8 mouse cellular contexts compared by ENCODE assay signal in genomic region chr19:10203848-10204615, GRCm38 (mm10). TPM values are rescaled to one million over a fixed set of nuclear protein-coding genes. Genes with fewer than 3 reads are reported as not detected.
DNase-seq lines count a peak whose midpoint lies in the region; ATAC-seq and TF ChIP-seq lines count a peak whose summit lies in the region.

Tmem258 (plus strand) TSS chr19:10204014.
Fen1 (minus strand) TSS chr19:10204169.

- peak within 1 kb of the TSS; percentile 75 for H3K9ac ChIP-seq in forebrain, embryonic 14.5 days (ENCODE audit: low read length)
- H3K9ac ChIP-seq in neural tube, embryonic 15.5 days (replicated peaks): peak within 1 kb of the TSS; percentile 91

- peak within 1 kb of the TSS; percentile 82; the same call in 1 of the 2 replicates for H3K27ac ChIP-seq in forebrain, embryonic 14.5 days (ENCODE audit: low read depth, low read length)
- H3K27ac ChIP-seq in neural tube, embryonic 15.5 days (replicated peaks): peak within 1 kb of the TSS; percentile 86

- peak within 1 kb of the TSS; percentile 65 for H3K4me2 ChIP-seq in forebrain, embryonic 14.5 days (ENCODE audit: low read length)
- peak within 1 kb of the TSS; percentile 88 for H3K4me2 ChIP-seq in neural tube, embryonic 15.5 days

- no peaks in the 10 kb centered on the region for H3K9me3 ChIP-seq in E14TG2a.4 (ENCODE audit: low read length)
- H3K9me3 ChIP-seq in forebrain, embryonic 14.5 days (replicated peaks; ENCODE audit: control insufficient read depth, low read length): no peaks in the 10 kb centered on the region
- H3K9me3 ChIP-seq in neural tube, embryonic 15.5 days (replicated peaks): no peaks in the 10 kb centered on the region

- peak; percentile 94 for DNase-seq in forebrain, embryonic 14.5 days (ENCODE audit: low spot score)
- DNase-seq in heart, postnatal 14 days: peak; percentile 90 to 93
- peak; percentile 95 for DNase-seq in layer of hippocampus, adult 11-12 months (ENCODE audit: low spot score)
- peak; percentile 89 to 91 for DNase-seq in lung, adult 18-20 months
- peak; percentile 90 for DNase-seq in testis, postnatal 14 days (ENCODE audit: low spot score)

- peak; percentile 90 for ATAC-seq in cerebellum, adult (ENCODE audit: insufficient number of reproducible peaks, low FRiP score, low TSS enrichment)
- ATAC-seq in forebrain, embryonic 14.5 days: peak; percentile 96
- peak; percentile 95 for ATAC-seq in neural tube, embryonic 15.5 days (ENCODE audit: low FRiP score)

- no peak for TF ChIP-seq CTCF in E14TG2a.4 (conservative IDR thresholded peaks at IDR 0.05; ENCODE audit: low read length)

- intact Hi-C loops in heart, postnatal 14 days (cut with DNase I): no loop called here

- peaks cover 74% of the 10 kb centered on the region for H3K4me1 ChIP-seq in E14TG2a.4 (replicated peaks; ENCODE audit: low read depth, low read length)
- H3K4me1 ChIP-seq in forebrain, embryonic 14.5 days (ENCODE audit: control insufficient read depth, insufficient read depth, low read length): peaks cover 13% of the 10 kb centered on the region
- peaks cover 21% of the 10 kb centered on the region for H3K4me1 ChIP-seq in neural tube, embryonic 15.5 days

- H3K36me3 ChIP-seq in E14TG2a.4 (ENCODE audit: insufficient read depth, low read length): peaks cover 77% of the 10 kb centered on the region
- H3K36me3 ChIP-seq in forebrain, embryonic 14.5 days (ENCODE audit: control insufficient read depth, insufficient read depth, low read length): peaks cover 52% of the 10 kb centered on the region
- peaks cover 47% of the 10 kb centered on the region for H3K36me3 ChIP-seq in neural tube, embryonic 15.5 days

- under 1% methylated on average over 40 of the region's 40 CpGs for WGBS in forebrain, embryonic 14.5 days
- WGBS in neural tube, embryonic 15.5 days: under 1% methylated on average over 40 of the region's 40 CpGs

- H3K4me3 ChIP-seq in E14TG2a.4 (replicated peaks; ENCODE audit: low read length): peak within 1 kb of the TSS; percentile 94
- H3K4me3 ChIP-seq in forebrain, embryonic 14.5 days (ENCODE audit: low read depth, low read length): peak within 1 kb of the TSS; percentile 77
- peak within 1 kb of the TSS; percentile 91 for H3K4me3 ChIP-seq in neural tube, embryonic 15.5 days (replicated peaks)

- no peaks in the 10 kb centered on the region for H3K27me3 ChIP-seq in E14TG2a.4 (ENCODE audit: insufficient read depth, low read length)
- H3K27me3 ChIP-seq in forebrain, embryonic 14.5 days (replicated peaks; ENCODE audit: control insufficient read depth, insufficient read depth, low read length): no peaks in the 10 kb centered on the region
- H3K27me3 ChIP-seq in neural tube, embryonic 15.5 days (replicated peaks): no peaks in the 10 kb centered on the region

RNA-seq across cellular contexts. Expression of gene Tmem258, which starts in this region (rescaled TPM):
- 380 and 505 TPM in 2 replicates for polyA plus RNA-seq in forebrain, embryonic 14.5 days (2014; fragmentation: Nextera tagmentation; extraction: Ambion mirVana)
- 100 to 1,000 TPM; 149 to 153 TPM for total RNA-seq in heart, postnatal 14 days (2021)
- 353 and 355 TPM in 2 replicates for polyA plus RNA-seq in neural tube, embryonic 15.5 days (2015; fragmentation: Nextera tagmentation; extraction: Ambion mirVana)

RNA-seq across cellular contexts. Expression of gene Fen1, which starts in this region (rescaled TPM):
- 53.4 and 63.9 TPM in 2 replicates for polyA plus RNA-seq in forebrain, embryonic 14.5 days (2014; fragmentation: Nextera tagmentation; extraction: Ambion mirVana)
- 1 to 10 TPM; 5.4 to 8.1 TPM for total RNA-seq in heart, postnatal 14 days (2021)
- 22.8 and 42.1 TPM in 2 replicates for polyA plus RNA-seq in neural tube, embryonic 15.5 days (2015; fragmentation: Nextera tagmentation; extraction: Ambion mirVana)

Comparison
In these comparisons a context has a peak if more than half of its experiments do, and no peak if none do; other contexts are left out.
1. Peak in every context shown above with its lines: DNase-seq, ATAC-seq, H3K4me3 ChIP-seq and H3K27ac ChIP-seq.